Mouse (Mus musculus) heart, adult 2 months (tissue): ENCODE results near the gene Tifab. TPM values are rescaled to one million over a fixed set of nuclear protein-coding genes. Genes with fewer than 3 reads are reported as not detected.

Experiments used
- DNase-seq, 2 experiments: peaks; one replicate each; pipeline ENCODE4 v3.0.0; 2021
- H3K27ac ChIP-seq: fragments of 200-600 bp; 2 replicates; pipeline ENCODE4 v1.8.1; 2022
- H3K27me3 ChIP-seq: fragments of 200-500 bp; 2 replicates; pipeline ENCODE4 v1.6.1; 2012; ENCODE audit warnings: mild to moderate bottlenecking, low read length, inconsistent platforms, mixed read lengths; ENCODE audit not compliant: control insufficient read depth, insufficient read depth
- H3K36me3 ChIP-seq: fragments of 200-500 bp; 2 replicates; pipeline ENCODE4 v1.6.1; 2012; ENCODE audit warnings: low read length, inconsistent platforms; ENCODE audit not compliant: control insufficient read depth, insufficient read depth
- H3K4me1 ChIP-seq: fragments of 200-500 bp; 2 replicates; pipeline ENCODE4 v1.6.1; 2011; ENCODE audit warnings: low read length; ENCODE audit not compliant: control insufficient read depth, insufficient read depth
- H3K4me3 ChIP-seq: fragments of 200-600 bp; 2 replicates; pipeline ENCODE4 v1.8.1; 2022
- H3K79me2 ChIP-seq: fragments of 200-500 bp; replicated peaks from 2 replicates; pipeline ENCODE4 v1.6.1; 2012; ENCODE audit warnings: mild to moderate bottlenecking, inconsistent platforms, low read length, moderate library complexity, mixed read lengths; ENCODE audit not compliant: control insufficient read depth, insufficient read depth
- H3K9ac ChIP-seq: fragments of 200-500 bp; 2 replicates; pipeline ENCODE4 v1.6.1; 2012; ENCODE audit warnings: low read depth, mild to moderate bottlenecking, control low read depth, inconsistent platforms, low read length, mixed read lengths
- CTCF ChIP-seq: fragments of 200-600 bp; IDR thresholded peaks from 2 replicates; pipeline ENCODE4 v1.8.1; 2022; ENCODE audit warnings: antibody characterized with exemption, mild to moderate bottlenecking, moderate library complexity
- EP300 ChIP-seq: fragments of 200-500 bp; IDR thresholded peaks from 2 replicates; pipeline ENCODE4 v1.6.1; 2011; ENCODE audit warnings: low read depth, low read length, control low read depth; ENCODE audit not compliant: insufficient read depth
- POLR2A ChIP-seq: fragments of 200-500 bp; IDR thresholded peaks from 2 replicates; pipeline ENCODE4 v1.6.1; 2011; ENCODE audit warnings: mild to moderate bottlenecking, low read depth, low read length, control low read depth; ENCODE audit not compliant: insufficient read depth
- WGBS: fragments of 180-500 bp; shearing (Covaris S2); methylation state at CpG from one replicate; pipeline ENCODE4 v1.1.7; 2018; 5-methylcytosine and 5-hydroxymethylcytosine counted together
- intact Hi-C: fragments of 180-260 bp; cut with DNase I; formaldehyde crosslinking; loops from one replicate; pipeline ENCODE4 v1.15.1; 2025
- polyA plus RNA-seq: library from polyadenylated mRNA; depleted of rRNA; stranded (reverse); fragments of >200 nt; gene quantifications from 2 replicates; pipeline ENCODE4 v1.2.3, GENCODE M21; 2012
- total RNA-seq, 2 experiments: library from RNA; stranded (reverse); gene quantifications; 2 replicates each; pipeline ENCODE4 v1.2.3; 2021

Gene Tifab
- total and polyA plus RNA-seq, 3 experiments = 1.1 to 2.1 (median 1.2) TPM

GRCm38 (mm10) chr13:56221129-56221910 is 42.6 kb upstream of the Tifab start:
- Histone ChIP-seq H3K9ac (no peak overlapping the region), H3K4me1 (no peaks in the 10 kb centered on the region), H3K27ac (no peak overlapping the region), H3K79me2 (no peaks in the 10 kb centered on the region), H3K27me3 (peaks cover 11% of the 10 kb centered on the region), H3K36me3 (no peaks in the 10 kb centered on the region), H3K4me3 (no peak overlapping the region; the same call in 1 of the 2 replicates)
- TF ChIP-seq POLR2A (no peak), EP300 (no peak), CTCF (no peak)
- DNase-seq = no peak
- intact Hi-C loops = no loop called here
- 2% methylated on average over 46 of the region's 46 CpGs for WGBS

- Histone ChIP-seq H3K4me3 (no peak overlapping the region), H3K79me2 (no peaks in the 10 kb centered on the region), H3K4me1 (no peaks in the 10 kb centered on the region), H3K36me3 (no peaks in the 10 kb centered on the region), H3K9ac (no peak overlapping the region), H3K27ac (no peak overlapping the region), H3K27me3 (peaks cover 11% of the 10 kb centered on the region)
- no peak for DNase-seq
- intact Hi-C loops = no loop called here
- 51% methylated on average over 9 of the region's 9 CpGs for WGBS
- TF ChIP-seq POLR2A = no peak
- TF ChIP-seq CTCF = no peak
- no peak for TF ChIP-seq EP300
These were observed 40.6 kb upstream of the Tifab start for GRCm38 (mm10) chr13:56219254-56219653.

GRCm38 (mm10) chr13:56216090-56216489 is 37.4 kb upstream of the Tifab start:
- intact Hi-C loops = no loop called here
- TF ChIP-seq CTCF = no peak
- no peak for TF ChIP-seq EP300
- TF ChIP-seq POLR2A = no peak
- Histone ChIP-seq H3K36me3 (no peaks in the 10 kb centered on the region), H3K27me3 (peaks cover 2% of the 10 kb centered on the region), H3K27ac (no peak overlapping the region), H3K9ac (no peak overlapping the region), H3K79me2 (no peaks in the 10 kb centered on the region), H3K4me3 (no peak overlapping the region), H3K4me1 (no peaks in the 10 kb centered on the region)
- WGBS = 29% methylated on average over 4 of the region's 4 CpGs
- DNase-seq = no peak

- H3K27me3 ChIP-seq = no peaks in the 10 kb centered on the region; the same call in none of the 2 replicates
- no peaks in the 10 kb centered on the region for H3K36me3 ChIP-seq
- DNase-seq = no peak
- no peaks in the 10 kb centered on the region for H3K79me2 ChIP-seq
- H3K27ac ChIP-seq = no peak overlapping the region
- H3K9ac ChIP-seq = no peak overlapping the region
- intact Hi-C loops = no loop called here
- no peak overlapping the region for H3K4me3 ChIP-seq
- H3K4me1 ChIP-seq = no peaks in the 10 kb centered on the region
- no peak for TF ChIP-seq CTCF
- no peak for TF ChIP-seq POLR2A
- no peak for TF ChIP-seq EP300
- WGBS = 45% methylated on average over 5 of the region's 5 CpGs
These were observed 35.9 kb upstream of the Tifab start for GRCm38 (mm10) chr13:56214633-56215032.

- no peaks in the 10 kb centered on the region for H3K4me1 ChIP-seq
- peaks cover 1% of the 10 kb centered on the region for H3K27me3 ChIP-seq
- H3K4me3 ChIP-seq = no peak overlapping the region
- H3K9ac ChIP-seq = no peak overlapping the region
- H3K36me3 ChIP-seq = no peaks in the 10 kb centered on the region
- intact Hi-C loops = no loop called here
- no peak overlapping the region for H3K27ac ChIP-seq
- DNase-seq = no peak
- H3K79me2 ChIP-seq = no peaks in the 10 kb centered on the region
- TF ChIP-seq CTCF = no peak
- no peak for TF ChIP-seq EP300
- TF ChIP-seq POLR2A = no peak
- WGBS = 33% methylated on average over 8 of the region's 8 CpGs
These were observed 30.4 kb upstream of the Tifab start for GRCm38 (mm10) chr13:56209067-56209411.

GRCm38 (mm10) chr13:56208225-56209066 is 29.8 kb upstream of the Tifab start:
- Histone ChIP-seq H3K4me1 (no peaks in the 10 kb centered on the region), H3K9ac (no peak overlapping the region), H3K4me3 (no peak overlapping the region), H3K36me3 (no peaks in the 10 kb centered on the region), H3K27me3 (peaks cover 1% of the 10 kb centered on the region), H3K27ac (no peak overlapping the region), H3K79me2 (no peaks in the 10 kb centered on the region)
- no peak for DNase-seq
- intact Hi-C loops = no loop called here
- TF ChIP-seq CTCF = no peak
- no peak for TF ChIP-seq POLR2A
- no peak for TF ChIP-seq EP300
- 21% methylated on average over 35 of the region's 35 CpGs for WGBS
